Mouse (Mus musculus) cortical plate, adult 2 months (tissue): ENCODE measurements around the gene Farsb. TPM values are rescaled to one million over a fixed set of nuclear protein-coding genes. Genes with fewer than 3 reads are reported as not detected.

Experiments used
- H3K27ac ChIP-seq: fragments of 200-500 bp; 2 replicates; pipeline ENCODE4 v1.5.1; 2012; ENCODE audit warnings: low read length, control low read depth, inconsistent platforms; ENCODE audit not compliant: insufficient read depth
- H3K4me1 ChIP-seq: fragments of 200-500 bp; 2 replicates; pipeline ENCODE4 v1.6.1; 2011; ENCODE audit warnings: low read length; ENCODE audit not compliant: control insufficient read depth, insufficient read depth
- H3K4me3 ChIP-seq: fragments of 200-500 bp; 2 replicates; pipeline ENCODE4 v1.5.1; 2011; ENCODE audit warnings: mild to moderate bottlenecking, low read length, control low read depth; ENCODE audit not compliant: insufficient read depth
- CTCF ChIP-seq: fragments of 200-500 bp; IDR thresholded peaks from 2 replicates; pipeline ENCODE4 v1.5.1; 2011; ENCODE audit warnings: mild to moderate bottlenecking, control low read depth, low read length; ENCODE audit not compliant: insufficient read depth; ENCODE audit errors: extremely low read depth
- POLR2A ChIP-seq: fragments of 200-500 bp; IDR thresholded peaks from 2 replicates; pipeline ENCODE4 v1.6.1; 2011; ENCODE audit warnings: mild to moderate bottlenecking, low read length, control low read depth; ENCODE audit not compliant: insufficient read depth; ENCODE audit errors: extremely low read depth
- polyA plus RNA-seq: library from polyadenylated mRNA; depleted of rRNA; stranded (reverse); fragments of >200 nt; gene quantifications from 2 replicates; pipeline ENCODE4 v1.2.3, GENCODE M21; 2012

Farsb gene
- polyA plus RNA-seq, 1 experiment: 55.8 TPM

DNA sequence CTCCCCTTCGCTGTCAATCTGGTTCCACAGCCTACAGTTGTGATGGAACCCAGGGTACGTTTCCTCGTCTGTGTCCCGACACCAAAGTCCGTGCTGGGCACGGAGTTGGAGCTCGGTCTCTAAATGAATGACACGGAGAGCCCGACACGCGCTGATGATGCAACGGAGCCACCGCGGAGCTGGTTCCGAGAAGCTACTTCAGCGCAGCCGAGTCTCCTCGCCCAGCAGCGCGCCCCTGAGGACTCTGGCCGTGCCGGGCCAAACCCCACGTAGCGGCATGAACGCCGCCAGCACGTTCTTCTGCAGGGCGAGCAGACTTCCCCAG lies 308 bp downstream of the Farsb start:
- Histone ChIP-seq H3K4me3 (peak overlapping the region; percentile 76), H3K4me1 (no peaks in the 10 kb centered on the region; the same call in 1 of the 2 replicates), H3K27ac (peak overlapping the region; percentile 73; the same call in 1 of the 2 replicates)
- TF ChIP-seq POLR2A: no peak
- no peak for TF ChIP-seq CTCF

DNA sequence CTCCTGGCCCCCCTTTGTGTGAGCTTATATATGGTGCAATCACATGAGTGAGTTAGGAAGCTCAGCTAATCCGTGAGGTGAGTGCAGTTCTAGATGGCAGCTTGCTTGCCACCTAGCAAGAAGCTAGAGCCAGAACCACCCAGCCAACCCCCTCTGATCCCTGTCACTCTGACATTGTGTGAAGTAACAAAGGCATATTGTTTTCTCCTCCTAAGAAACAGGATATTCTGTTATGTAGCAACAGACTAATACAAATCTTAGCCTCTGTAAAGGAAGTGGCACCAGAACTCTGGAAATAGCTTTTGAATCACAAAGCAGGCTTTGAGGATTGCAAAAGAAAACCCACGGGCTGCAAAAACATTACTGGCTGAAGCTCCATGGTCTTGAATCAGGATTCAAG lies 4.3 kb downstream of the Farsb start:
- TF ChIP-seq POLR2A (no peak), CTCF (no peak)
- H3K4me1 ChIP-seq: no peaks in the 10 kb centered on the region; the same call in 1 of the 2 replicates
- peak overlapping the region; percentile 36; the same call in 1 of the 2 replicates for H3K27ac ChIP-seq
- H3K4me3 ChIP-seq: no peak overlapping the region

DNA sequence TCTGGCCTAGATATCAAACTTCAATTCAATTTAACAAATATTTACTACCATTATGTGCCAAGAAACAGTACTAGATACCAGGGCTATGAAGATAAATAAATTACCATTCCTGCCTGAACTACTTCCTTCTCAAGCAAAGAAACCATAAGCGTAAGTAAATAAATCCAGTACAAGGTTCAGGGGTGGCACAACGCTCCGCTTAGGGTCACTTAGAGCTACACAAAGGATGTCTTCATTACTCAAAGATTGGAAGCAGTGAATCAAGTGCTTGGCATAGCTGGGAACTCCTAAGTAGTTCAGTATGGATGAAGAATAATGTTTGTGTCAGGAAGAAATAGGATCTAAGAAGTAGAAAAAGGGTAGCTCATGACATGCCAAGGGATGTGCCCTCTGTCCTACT lies 5.3 kb downstream of the Farsb start:
- Histone ChIP-seq H3K4me3 (no peak overlapping the region), H3K4me1 (no peaks in the 10 kb centered on the region; the same call in 1 of the 2 replicates), H3K27ac (no peak overlapping the region)
- no peak for TF ChIP-seq POLR2A
- no peak for TF ChIP-seq CTCF

GRCm38 (mm10) chr1:78472441-78472840 lies 16.3 kb downstream of the Farsb start:
- Histone ChIP-seq H3K4me3 (no peak overlapping the region), H3K27ac (no peak overlapping the region), H3K4me1 (no peaks in the 10 kb centered on the region)
- TF ChIP-seq CTCF (no peak), POLR2A (no peak)

GRCm38 (mm10) chr1:78454659-78455058 lies 34.0 kb downstream of the Farsb start:
- TF ChIP-seq POLR2A (no peak), CTCF (peak; percentile 69)
- H3K27ac ChIP-seq: no peak overlapping the region

GRCm38 (mm10) chr1:78453886-78454285 lies 34.8 kb downstream of the Farsb start:
- Histone ChIP-seq H3K4me1 (0 out of 2 replicates have a peak, but pooled peaks cover 1% of the 10 kb centered on the region), H3K27ac (no peak overlapping the region), H3K4me3 (no peak overlapping the region)
- TF ChIP-seq POLR2A (no peak), CTCF (no peak)

More at GRCm38 (mm10) chr1:78454659-78455058, 34.0 kb downstream of the Farsb start:
- 0 out of 2 replicates have a peak, but pooled peaks cover 1% of the 10 kb centered on the region for H3K4me1 ChIP-seq
- no peak overlapping the region for H3K4me3 ChIP-seq

DNA sequence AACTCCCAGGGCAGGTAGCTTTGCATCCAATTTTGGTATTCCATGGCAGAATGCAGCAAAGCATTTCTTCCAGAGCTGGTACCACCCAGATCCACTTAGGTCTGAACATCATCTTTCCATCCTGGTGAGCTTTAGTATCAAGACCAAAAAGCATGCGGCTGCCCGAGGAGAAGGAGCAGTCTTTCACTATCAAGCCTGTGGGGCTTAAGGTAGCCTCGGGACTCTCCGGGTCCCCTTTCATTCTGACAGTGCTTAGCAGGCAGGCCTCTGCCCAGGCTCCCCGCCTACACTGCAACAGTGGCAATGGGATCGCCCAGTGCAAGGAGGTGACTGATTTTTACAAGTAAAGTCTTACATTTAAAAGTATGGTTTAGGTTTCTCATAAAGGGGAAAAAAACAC lies 36.2 kb downstream of the Farsb start:
- H3K4me1 ChIP-seq: 0 out of 2 replicates have a peak, but pooled peaks cover 1% of the 10 kb centered on the region
- no peak overlapping the region for H3K27ac ChIP-seq
- TF ChIP-seq CTCF (no peak), POLR2A (no peak)

GRCm38 (mm10) chr1:78451070-78451854 lies 37.4 kb downstream of the Farsb start:
- Histone ChIP-seq H3K4me3 (no peak overlapping the region), H3K4me1 (0 out of 2 replicates have a peak, but pooled peaks cover 1% of the 10 kb centered on the region), H3K27ac (no peak overlapping the region)
- TF ChIP-seq POLR2A: no peak

More for the DNA sequence above, 36.2 kb downstream of the Farsb start:
- no peak overlapping the region for H3K4me3 ChIP-seq

DNA sequence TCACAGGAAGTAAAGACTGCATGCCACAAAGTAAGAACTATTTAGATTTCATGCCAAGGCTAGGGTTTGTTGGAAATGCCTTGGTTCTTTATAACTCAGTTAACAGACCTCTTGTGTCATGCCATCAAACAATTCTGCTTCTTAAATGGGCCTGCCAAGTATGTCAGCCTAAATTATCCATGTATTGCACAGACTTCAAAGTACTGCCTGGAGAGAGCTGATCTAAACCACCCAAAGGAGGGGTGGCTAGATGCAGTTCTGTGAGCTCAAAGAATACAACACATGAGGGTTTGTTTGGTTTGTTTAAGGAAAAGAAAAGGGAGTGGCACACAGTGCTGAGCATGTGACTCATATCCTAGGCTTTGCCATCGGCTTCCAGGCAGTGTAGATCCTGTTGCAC lies 40.6 kb downstream of the Farsb start:
- Histone ChIP-seq H3K27ac (no peak overlapping the region), H3K4me1 (0 out of 2 replicates have a peak, but pooled peaks cover 1% of the 10 kb centered on the region), H3K4me3 (no peak overlapping the region)
- TF ChIP-seq CTCF: no peak
- TF ChIP-seq POLR2A: no peak

DNA sequence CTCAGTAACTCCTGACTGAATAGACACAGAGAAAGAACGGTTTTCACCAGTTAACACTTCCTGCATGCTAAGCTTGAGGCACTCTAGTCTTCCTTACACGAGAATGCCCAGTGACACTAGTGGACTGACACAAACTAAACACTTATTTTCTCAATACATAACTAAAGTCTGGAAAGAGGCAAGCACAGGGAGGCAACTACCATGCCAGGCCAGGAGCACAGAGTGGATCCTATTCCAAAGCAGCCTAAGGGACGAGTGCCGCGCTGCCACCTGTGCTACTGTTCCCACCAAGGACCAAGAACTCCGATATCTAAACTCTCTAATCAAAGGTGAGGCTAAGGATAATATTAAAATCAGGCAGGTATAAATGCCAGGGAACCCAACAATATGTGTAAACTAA lies 42.0 kb downstream of the Farsb start:
- Histone ChIP-seq H3K4me3 (no peak overlapping the region), H3K4me1 (0 out of 2 replicates have a peak, but pooled peaks cover 1% of the 10 kb centered on the region), H3K27ac (no peak overlapping the region)
- TF ChIP-seq POLR2A (no peak), CTCF (no peak)

- Histone ChIP-seq H3K4me3 (no peak overlapping the region), H3K4me1 (0 out of 2 replicates have a peak, but pooled peaks cover 1% of the 10 kb centered on the region), H3K27ac (no peak overlapping the region)
- TF ChIP-seq POLR2A (no peak), CTCF (no peak)
Observed at GRCm38 (mm10) chr1:78446232-78446631, 42.5 kb downstream of the Farsb start.
